Mouse (Mus musculus): ENCODE data around the gene Senp3. TPM values are rescaled to one million over a fixed set of nuclear protein-coding genes. Genes with fewer than 3 reads are reported as not detected.
"Not testable (repeated sequence)": the region's sequence is repeated elsewhere in the genome, so short reads cannot be mapped to it uniquely, and the experiment has no call there.

Gene Senp3
- total RNA-seq, 2 experiments from 2014 or later, result 30.4 to 31.8 TPM

GRCm38 (mm10) chr11:69656617-69657461 is 25.0 kb downstream of the Senp3 start:
- intact Hi-C loops (cut with DNase I), result loop anchor here (1.0 kb wide), 2 partner anchors 29 to 97 kb away; no protein-coding TSS in a partner anchor
- DNase-seq, result peak; percentile 35 to 45

DNA sequence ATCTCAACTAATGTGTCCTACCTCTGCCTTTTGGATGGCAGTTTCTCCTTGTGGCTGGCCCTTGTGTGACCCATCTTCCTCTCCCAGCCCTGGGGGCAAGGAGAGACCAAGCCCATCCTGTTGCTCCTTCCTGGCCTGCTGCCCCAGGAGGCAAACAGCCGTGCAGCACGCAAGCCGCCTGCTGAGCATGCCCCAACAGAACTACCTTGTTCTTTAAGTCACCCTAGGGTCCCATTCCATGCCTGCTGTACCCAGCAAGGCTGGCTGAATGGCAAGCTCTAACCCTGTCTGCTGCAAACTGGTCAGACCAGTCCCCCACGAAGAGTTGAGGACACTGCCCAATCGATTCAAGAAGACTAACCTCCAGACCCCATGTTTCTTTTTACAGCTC is 25.8 kb downstream of the Senp3 start:
- no peak for DNase-seq
- intact Hi-C loops (cut with DNase I), result loop anchor here (1.0 kb wide), 1 partner anchor 98 kb away; no protein-coding TSS in a partner anchor

GRCm38 (mm10) chr11:69655264-69656064 is 26.4 kb downstream of the Senp3 start, which contains the start of gene Sox15:
Gene Sox15 (plus strand): TSS chr11:69655314.
- intact Hi-C loops (cut with DNase I), result loop anchor here (1.0 to 2.0 kb wide), 2 partner anchors 59 to 99 kb away; no protein-coding TSS in a partner anchor
- peak; percentile 68 to 73 for DNase-seq

DNA sequence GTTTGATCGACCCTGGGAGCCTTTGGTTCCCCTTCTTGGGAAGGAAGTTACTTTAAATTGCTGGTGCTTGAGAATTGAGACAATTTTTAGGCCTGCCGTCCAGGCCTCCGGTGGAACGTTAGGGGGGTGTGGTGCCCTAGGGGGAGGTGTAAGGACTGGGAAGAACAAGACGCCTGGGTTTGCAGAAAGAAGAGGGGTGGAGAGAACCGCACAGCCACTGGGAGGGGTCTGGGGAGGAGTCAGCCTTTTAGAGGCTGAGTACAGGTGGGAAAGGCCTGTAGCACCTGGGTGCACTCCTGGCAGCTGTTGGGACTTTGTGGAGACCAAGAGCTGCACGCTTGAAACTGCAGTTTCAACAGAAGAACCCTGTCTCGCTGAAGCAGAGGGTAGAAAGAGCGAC is 27.1 kb downstream of the Senp3 start:
- intact Hi-C loops (cut with DNase I), result loop anchor here (2.0 kb wide), 1 partner anchor 60 kb away; no protein-coding TSS in a partner anchor
- DNase-seq, result no peak

GRCm38 (mm10) chr11:69653399-69653798 is 28.5 kb downstream of the Senp3 start:
- intact Hi-C loops (cut with DNase I), result no loop called here
- no peak for DNase-seq

DNA sequence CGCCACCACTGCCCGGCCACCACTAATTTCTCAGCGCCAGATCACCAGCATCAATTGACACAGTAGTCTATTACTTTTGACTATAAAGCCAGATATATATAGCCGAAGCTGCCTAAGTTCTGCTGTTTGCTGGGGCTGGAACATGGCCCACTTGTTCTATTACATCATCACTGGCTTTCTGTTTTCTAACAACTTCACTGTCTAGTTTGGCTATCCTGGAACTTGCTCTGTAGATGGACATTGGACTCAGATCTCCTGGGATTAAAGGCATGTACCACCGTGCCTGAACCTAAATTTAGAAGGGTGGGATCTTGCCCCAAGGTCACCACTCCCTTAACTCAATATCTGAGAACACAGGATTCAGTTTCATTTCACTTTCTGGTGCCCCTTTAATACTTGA is 36.0 kb downstream of the Senp3 start:
- intact Hi-C loops (cut with DNase I), result no loop called here
- DNase-seq, result no peak

DNA sequence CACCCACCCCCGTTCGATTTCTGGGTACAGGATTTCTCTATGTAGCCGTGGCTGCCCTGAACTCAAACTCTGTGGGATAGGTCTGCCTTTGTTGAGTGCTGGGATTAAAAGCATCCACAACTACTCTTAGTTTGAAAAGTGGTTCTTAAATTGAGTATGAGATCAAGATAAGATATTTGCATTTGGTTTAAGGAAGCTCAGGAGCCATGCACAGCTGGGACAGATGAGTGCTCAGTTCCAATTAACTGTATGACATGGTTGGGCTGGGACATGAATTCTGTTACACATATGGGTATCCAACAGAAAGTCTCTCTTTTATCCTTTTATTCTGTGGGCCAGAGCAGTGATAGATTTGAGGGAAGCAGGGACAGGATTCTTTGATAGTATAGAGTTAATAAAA is 46.4 kb downstream of the Senp3 start:
- DNase-seq, result no peak
- intact Hi-C loops (cut with DNase I), result no loop called here

DNA sequence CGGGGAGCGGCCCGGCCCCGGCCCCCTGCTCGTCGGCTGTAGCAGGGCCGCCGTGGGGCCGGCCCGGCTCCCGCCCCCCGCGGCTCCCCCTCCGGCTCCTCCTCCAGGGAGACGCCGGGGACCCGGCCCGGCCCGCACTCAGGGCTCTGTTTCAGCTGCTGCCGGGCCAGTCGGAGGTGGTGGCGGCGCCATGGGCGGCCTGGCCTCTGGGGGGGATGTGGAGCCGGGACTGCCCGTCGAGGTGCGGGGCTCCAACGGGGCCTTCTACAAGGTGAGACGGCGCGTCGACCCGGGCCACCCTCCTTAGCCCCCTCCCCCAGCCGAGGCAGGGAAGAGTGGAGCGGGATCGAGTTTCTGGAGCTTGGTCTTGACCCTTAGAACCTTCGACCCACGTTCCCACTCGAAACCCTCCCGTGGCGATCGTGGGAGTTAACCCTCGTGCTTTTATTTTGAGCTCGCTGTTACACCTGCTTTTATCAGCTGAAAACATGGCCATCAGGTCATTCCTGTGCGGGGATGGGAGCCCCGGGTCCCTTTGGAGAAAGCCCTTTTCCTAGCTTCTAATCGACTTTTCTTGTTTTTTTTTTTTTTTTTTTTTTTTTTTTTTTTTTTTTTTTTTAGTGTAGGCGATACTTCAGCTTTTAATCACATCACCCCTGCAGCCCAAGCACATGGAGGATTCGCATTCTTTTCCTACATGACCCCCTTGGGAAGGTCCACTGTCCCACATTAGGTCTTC is 48.6 kb downstream of the Senp3 start:
- DNase-seq, result no peak
- intact Hi-C loops (cut with DNase I), result no loop called here

DNA sequence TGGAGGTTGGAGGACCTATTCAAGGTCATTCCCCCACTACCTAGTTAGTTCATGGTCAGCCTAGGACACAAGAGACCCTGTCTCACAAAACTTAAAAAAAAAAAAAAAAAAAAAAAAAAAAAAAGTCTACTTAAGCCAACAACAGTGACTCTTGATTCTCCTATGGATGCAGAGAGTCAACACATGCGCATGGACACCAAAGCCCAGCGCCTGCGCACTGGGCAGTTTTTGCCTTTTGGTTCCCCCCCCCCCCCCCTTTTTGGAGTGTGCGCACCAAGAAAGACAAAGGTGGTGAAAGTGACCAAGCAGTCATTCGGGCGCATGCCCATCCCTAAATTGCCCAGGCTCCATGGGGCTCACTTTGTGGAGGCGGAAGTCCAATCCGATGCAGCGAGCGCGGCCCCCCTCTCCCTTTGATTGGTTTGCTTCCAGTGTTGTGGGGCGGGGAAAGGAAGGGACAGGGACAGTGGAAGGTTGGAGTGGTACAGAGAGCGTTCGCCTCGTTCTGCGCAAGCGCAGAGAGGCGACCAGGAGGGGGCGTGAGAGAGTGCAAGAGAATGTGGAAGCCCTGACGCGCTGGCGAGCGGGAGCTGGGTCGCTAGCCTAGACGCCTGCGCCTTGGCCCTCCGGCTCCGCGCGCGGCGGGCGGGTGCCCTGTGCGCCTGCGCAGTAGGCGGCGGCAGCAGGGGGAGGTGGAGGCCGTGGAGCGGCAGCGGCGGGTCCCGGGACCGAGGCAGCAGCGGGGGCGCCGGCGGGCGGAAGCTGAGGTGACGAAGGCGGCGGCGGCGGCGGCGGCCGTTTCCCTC is 49.4 kb downstream of the Senp3 start, which contains the start of gene Fxr2:
Gene Fxr2, plus strand, starts transcription at position 707 of the 806 bp plus-strand sequence.
- intact Hi-C loops (cut with DNase I), result no loop called here
- peak; percentile 100 for DNase-seq

DNA sequence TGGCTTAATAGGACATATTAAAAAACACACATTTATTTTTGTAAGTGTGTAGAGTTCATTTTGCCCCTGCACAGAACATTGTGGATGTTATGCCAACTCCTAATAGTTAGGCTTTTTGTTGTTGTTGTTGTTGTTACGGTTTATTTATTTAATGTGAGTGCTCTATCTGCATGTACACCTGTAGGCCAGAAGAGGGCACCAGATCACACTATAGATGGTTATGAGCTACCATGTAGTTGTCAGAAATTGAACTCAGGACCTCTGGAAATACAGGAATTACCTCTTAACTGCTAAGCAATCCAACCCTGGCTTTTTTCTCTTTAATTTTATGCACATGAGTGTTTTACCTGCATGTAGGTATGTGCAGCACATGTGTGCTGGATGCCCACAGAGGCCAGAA is 52.1 kb downstream of the Senp3 start:
- DNase-seq, result no peak
- intact Hi-C loops (cut with DNase I), result no loop called here

GRCm38 (mm10) chr11:69628286-69628685 is 53.6 kb downstream of the Senp3 start:
- DNase-seq, result peak; percentile 73 to 82
- intact Hi-C loops (cut with DNase I), result loop anchor here (1.0 kb wide), 1 partner anchor 29 kb away; no protein-coding TSS in a partner anchor

DNA sequence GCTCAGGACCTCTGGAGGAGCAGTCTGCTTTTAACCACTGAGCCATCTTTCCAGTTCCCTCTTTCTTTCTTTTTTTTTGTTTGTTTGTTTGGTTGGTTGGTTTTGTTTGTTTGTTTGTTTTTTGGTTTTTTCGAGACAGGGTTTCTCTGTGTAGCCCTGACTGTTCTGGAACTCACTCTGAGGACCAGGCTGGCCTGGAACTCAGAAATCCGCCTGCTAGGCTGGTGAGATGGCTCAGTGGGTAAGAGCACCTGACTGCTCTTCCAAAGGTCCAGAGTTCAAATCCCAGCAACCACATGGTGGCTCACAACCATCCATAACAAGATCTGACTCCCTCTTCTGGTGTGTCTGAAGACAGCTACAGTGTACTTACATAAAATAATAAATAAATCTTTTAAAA is 57.5 kb downstream of the Senp3 start:
- DNase-seq; intact Hi-C loops (cut with DNase I): not testable (repeated sequence)

Small RNA genes within 50 kb of the gene (microRNA-seq; reads per million reads assigned to microRNA genes)
- 6.5 to 7.4 reads per million in 2 experiments for gene Mir1934 (ENCODE audit: borderline number of aligned reads in 2 of 2)
- gene Mir467f (ENCODE audit: borderline number of aligned reads in 2 of 2), result 0 reads per million in 2 experiments

Other genes with a start within 250 kb of the Senp3 start
- gene Dnah2, start 133.0 kb downstream of the Senp3 start, total RNA-seq (2021), result under 1 TPM; 0.33 to 0.57 TPM
- gene Efnb3, start 121.9 kb downstream of the Senp3 start, total RNA-seq (2021), result 10 to 100 TPM; 77.4 to 98.0 TPM
- gene Wrap53, start 101.8 kb downstream of the Senp3 start, total RNA-seq (2021), result 1 to 10 TPM; 5.1 to 6.3 TPM
- gene Trp53, start 101.7 kb downstream of the Senp3 start, total RNA-seq (2021), result 10 to 100 TPM; 13.9 to 17.0 TPM
- 10 to 100 TPM; 20.9 to 22.5 TPM for gene Atp1b2, start 76.1 kb downstream of the Senp3 start, total RNA-seq (2021)
- not detected for gene Shbg, start 64.2 kb downstream of the Senp3 start, total RNA-seq (2021)
- gene Sat2, start 60.1 kb downstream of the Senp3 start, total RNA-seq (2021), result 1 to 10 TPM; 3.7 to 4.1 TPM
- gene Fxr2, start 49.1 kb downstream of the Senp3 start, total RNA-seq (2021), result 10 to 100 TPM; 87.3 to 98.6 TPM
- gene Sox15, start 26.8 kb downstream of the Senp3 start, total RNA-seq (2021), result not detected
- gene Mpdu1, start 19.4 kb downstream of the Senp3 start, total RNA-seq (2021), result 10 to 100 TPM; 14.9 to 16.2 TPM
- gene Cd68, start 15.9 kb downstream of the Senp3 start, total RNA-seq (2021), result 1 to 10 TPM; 8.7 to 9.1 TPM
- 100 to 1,000 TPM; 188 to 222 TPM for gene Eif4a1, start 9.7 kb downstream of the Senp3 start, total RNA-seq (2021)
- 1 to 10 TPM; 1.4 to 2.4 TPM for gene Tnfsf13, start 3.7 kb upstream of the Senp3 start, total RNA-seq (2021)
- 10 to 100 TPM; 16.3 to 21.0 TPM for gene Tnfsf12, start 13.8 kb upstream of the Senp3 start, total RNA-seq (2021)
- 1 to 10 TPM; 4.4 to 4.6 TPM for gene Tnfsfm13, start 14.0 kb upstream of the Senp3 start, total RNA-seq (2021)
- 10 to 100 TPM; 30.1 to 35.4 TPM for gene Polr2a, start 76.6 kb upstream of the Senp3 start, total RNA-seq (2021)
- not detected for gene Slc35g3, start 79.9 kb upstream of the Senp3 start, total RNA-seq (2021)
- 10 to 100 TPM; 39.0 to 43.1 TPM for gene Zbtb4, start 83.8 kb upstream of the Senp3 start, total RNA-seq (2021)
- 1 to 10 TPM; 3.6 to 4.3 TPM for gene Chrnb1, start 113.9 kb upstream of the Senp3 start, total RNA-seq (2021)
- 1 to 10 TPM; 2.4 to 3.0 TPM for gene Fgf11, start 119.8 kb upstream of the Senp3 start, total RNA-seq (2021)
- gene Tmem102, start 123.5 kb upstream of the Senp3 start, total RNA-seq (2021), result under 1 TPM; 0.41 to 0.56 TPM
- not detected for gene Gm39566, start 133.2 kb upstream of the Senp3 start, total RNA-seq (2021)
- not detected for gene Spem2, start 136.4 kb upstream of the Senp3 start, total RNA-seq (2021)
- not detected for gene Spem1, start 140.1 kb upstream of the Senp3 start, total RNA-seq (2021)
- gene Nlgn2, start 155.7 kb upstream of the Senp3 start, total RNA-seq (2021), result 1 to 10 TPM; 4.6 to 4.8 TPM
- gene Tmem256, start 156.4 kb upstream of the Senp3 start, total RNA-seq (2021), result 100 to 1,000 TPM; 189 to 220 TPM
- gene Plscr3, start 164.3 kb upstream of the Senp3 start, total RNA-seq (2021), result 10 to 100 TPM; 24.6 to 26.7 TPM
- gene Tnk1, start 176.6 kb upstream of the Senp3 start, total RNA-seq (2021), result under 1 TPM; 0.08 to 0.11 TPM
- gene Tmem95, start 195.9 kb upstream of the Senp3 start, total RNA-seq (2021), result not detected
- 1 to 10 TPM; 2.6 to 2.8 TPM for gene Kctd11, start 199.3 kb upstream of the Senp3 start, total RNA-seq (2021)
- gene Acap1, start 213.5 kb upstream of the Senp3 start, total RNA-seq (2021), result under 1 TPM; 0.78 to 0.89 TPM
- under 1 TPM; 0.73 to 0.89 TPM for gene 2810408A11Rik, start 218.9 kb upstream of the Senp3 start, total RNA-seq (2021)
- gene Neurl4, start 219.0 kb upstream of the Senp3 start, total RNA-seq (2021), result 10 to 100 TPM; 40.2 to 47.4 TPM
- 10 to 100 TPM; 28.2 to 32.1 TPM for gene Gps2, start 231.8 kb upstream of the Senp3 start, total RNA-seq (2021)
- 100 to 1,000 TPM; 420 to 449 TPM for gene Eif5a, start 239.9 kb upstream of the Senp3 start, total RNA-seq (2021)